Mouse (Mus musculus) left cerebral cortex, adult 9 months (tissue): Measurements from ENCODE around the gene Vmn1r20.
"Not testable (repeated sequence)": the region's sequence is repeated elsewhere in the genome, so short reads cannot be mapped to it uniquely, and the experiment has no call there.

Experiments used
- DNase-seq, 2 experiments: peaks; one replicate each; pipeline ENCODE4 v3.0.0; 2022; ENCODE audit warnings: low spot score in 2 of 2

Gene Vmn1r20

DNA sequence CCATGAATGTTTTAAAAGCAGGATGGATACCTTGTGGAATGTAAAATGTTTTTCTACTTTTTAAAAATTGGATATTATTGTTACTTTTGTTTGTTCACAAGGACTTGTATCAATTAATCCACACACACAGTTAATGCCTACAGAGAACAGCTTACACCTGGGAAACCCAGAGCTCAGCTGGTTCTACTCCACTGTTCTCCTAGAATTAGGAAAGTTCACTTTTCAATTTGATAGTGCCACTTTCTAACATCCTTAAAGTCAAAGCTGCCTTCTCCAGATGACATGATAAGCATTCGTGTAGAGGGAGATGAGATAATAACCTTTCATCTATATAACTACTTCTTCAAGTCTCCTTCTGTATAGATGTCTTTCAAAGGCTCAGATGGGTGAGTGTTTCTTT lies at the start of gene Vmn1r20:
Vmn1r20 (plus strand) TSS at position 301 of the 400 bp plus-strand sequence.
- no peak for DNase-seq

GRCm38 (mm10) chr6:57395683-57396082 lies 33.0 kb upstream of the Vmn1r20 start, which contains the start of gene Vmn1r18:
Gene Vmn1r18, minus strand, starts transcription at chr6:57395783.
- DNase-seq, result no peak

GRCm38 (mm10) chr6:57403480-57403879 lies 25.2 kb upstream of the Vmn1r20 start, which contains the start of gene Vmn1r19:
Gene Vmn1r19, plus strand, starts transcription at chr6:57403780.
- DNase-seq, result not testable (repeated sequence)

DNA sequence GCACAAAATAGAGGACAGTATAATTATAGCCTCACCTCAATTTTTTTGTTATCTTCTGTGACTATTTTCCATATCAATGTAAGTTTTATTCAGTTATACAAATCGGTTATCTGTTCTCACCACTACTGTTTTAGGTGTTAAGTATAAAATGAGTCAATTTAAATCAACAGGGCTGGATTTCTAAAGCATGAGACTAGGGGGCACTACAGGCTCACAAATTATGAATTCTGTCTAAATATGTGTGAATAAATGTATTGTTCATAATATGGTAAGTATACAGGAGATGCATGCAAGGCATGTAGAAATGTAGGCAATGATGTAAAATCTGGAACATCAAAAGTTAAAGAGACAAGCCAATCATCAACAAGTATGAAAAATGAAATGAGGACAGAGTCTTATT lies 2.5 kb downstream of the Vmn1r20 start:
- peak in 1 of 2 experiments; percentile 14 for DNase-seq

- DNase-seq, result not testable (repeated sequence)
Observed at GRCm38 (mm10) chr6:57468161-57468560, 39.4 kb downstream of the Vmn1r20 start.
